26 mouse cellular contexts compared by ENCODE assay signal in the genomic region with DNA sequence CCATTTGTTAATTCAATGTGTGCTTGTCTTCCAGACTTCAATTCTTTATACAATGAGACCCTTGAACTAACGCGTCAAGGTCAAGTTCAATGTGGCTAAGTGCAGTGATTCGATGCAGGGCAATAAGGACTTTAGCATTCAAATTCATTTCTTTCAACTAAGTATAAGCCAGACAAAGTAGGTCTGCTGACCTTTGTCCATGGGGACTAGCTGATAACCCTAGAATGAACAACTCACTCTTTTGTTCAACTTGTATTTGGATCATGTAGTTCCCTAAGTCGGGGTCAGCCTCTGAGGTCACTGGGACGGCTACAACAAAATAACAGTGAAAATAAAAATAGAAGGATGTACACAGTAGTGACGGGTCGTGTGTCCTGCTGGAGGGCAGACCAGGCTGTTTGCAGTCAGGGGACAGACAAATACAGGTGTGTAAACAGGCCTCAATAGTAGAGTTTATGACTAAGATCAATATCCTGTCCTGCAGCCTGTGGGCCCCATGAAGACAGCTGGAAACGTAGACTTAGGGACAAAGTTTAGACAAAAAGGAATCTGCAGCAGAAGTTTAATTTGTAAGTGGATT. TPM values are rescaled to one million over a fixed set of nuclear protein-coding genes. Genes with fewer than 3 reads are reported as not detected.
A peak's percentile ranks its signal among the peaks of the same experiment; 100 is the strongest.
DNase-seq lines count a peak whose midpoint lies in the region; ATAC-seq and TF ChIP-seq lines count a peak whose summit lies in the region.
"Had no signal": no experiment of that assay in that cellular context is flagged by ENCODE, and none has a peak within 500 bp of the region (broad histone marks: within the 10 kb centered on the region; RNA-seq: fewer than 3 reads in every experiment).

No protein-coding gene starts in this region.

- H3K27me3 ChIP-seq in liver, embryonic 12.5 days (replicated peaks): no peaks in the 10 kb centered on the region
- H3K27me3 ChIP-seq in intestine, postnatal 0 days (replicated peaks; ENCODE audit: control insufficient read depth, insufficient read depth, low read length): no peaks in the 10 kb centered on the region
- H3K27me3 ChIP-seq in liver, embryonic 16.5 days (ENCODE audit: control insufficient read depth, insufficient read depth, low read depth, low read length): no peaks in the 10 kb centered on the region
- H3K27me3 ChIP-seq: CH12.LX; forebrain, embryonic 13.5 days; heart, embryonic 15.5 days; Patski had no signal

- no peak overlapping the region for H3K4me2 ChIP-seq in liver, embryonic 12.5 days
- no peak overlapping the region for H3K4me2 ChIP-seq in intestine, postnatal 0 days (replicated peaks; ENCODE audit: low read depth)
- no peak overlapping the region for H3K4me2 ChIP-seq in liver, embryonic 16.5 days (ENCODE audit: low read depth, low read length)
- H3K4me2 ChIP-seq: forebrain, embryonic 13.5 days; heart, embryonic 11.5 days; heart, embryonic 15.5 days had no signal

- TF ChIP-seq CTCF in intestine, postnatal 0 days (IDR thresholded peaks at IDR 0.05; ENCODE audit: low read depth): no peak

- peaks cover 22% of the 10 kb centered on the region for H3K4me1 ChIP-seq in liver, embryonic 12.5 days
- no peaks in the 10 kb centered on the region for H3K4me1 ChIP-seq in intestine, postnatal 0 days (replicated peaks; ENCODE audit: control insufficient read depth, insufficient read depth, low read length)
- peaks cover 3% of the 10 kb centered on the region; the same call in 1 of the 2 replicates for H3K4me1 ChIP-seq in liver, embryonic 16.5 days (ENCODE audit: control insufficient read depth, low read depth, low read length)
- H3K4me1 ChIP-seq: heart, embryonic 15.5 days had no signal

- 69% methylated on average over 8 of the region's 8 CpGs for WGBS in liver, embryonic 12.5 days (ENCODE audit: insufficient replicate concordance)
- 28% methylated on average over 8 of the region's 8 CpGs for WGBS in intestine, postnatal 0 days
- WGBS in liver, embryonic 16.5 days (ENCODE audit: insufficient replicate concordance): 50% methylated on average over 8 of the region's 8 CpGs

- H3K36me3 ChIP-seq in liver, embryonic 12.5 days: no peaks in the 10 kb centered on the region
- no peaks in the 10 kb centered on the region for H3K36me3 ChIP-seq in intestine, postnatal 0 days (ENCODE audit: control insufficient read depth, insufficient read depth)
- no peaks in the 10 kb centered on the region for H3K36me3 ChIP-seq in liver, embryonic 16.5 days (ENCODE audit: control insufficient read depth, insufficient read depth)
- H3K36me3 ChIP-seq: embryonic facial prominence, embryonic 10.5 days; heart, embryonic 15.5 days had no signal

- no peak overlapping the region for H3K27ac ChIP-seq in liver, embryonic 12.5 days
- peak overlapping the region; percentile 72 for H3K27ac ChIP-seq in intestine, postnatal 0 days (ENCODE audit: low read depth, low read length)
- H3K27ac ChIP-seq in liver, embryonic 16.5 days (ENCODE audit: low read length): peak overlapping the region; percentile 76
- H3K27ac ChIP-seq: embryonic facial prominence, embryonic 10.5 days; forebrain, embryonic 13.5 days; heart, adult 2 months; heart, embryonic 15.5 days had no signal

- H3K4me3 ChIP-seq in liver, embryonic 12.5 days: no peak overlapping the region
- H3K4me3 ChIP-seq in intestine, postnatal 0 days (ENCODE audit: low read depth, low read length): no peak overlapping the region
- H3K4me3 ChIP-seq in liver, embryonic 16.5 days (ENCODE audit: low read depth, low read length): no peak overlapping the region
- H3K4me3 ChIP-seq: embryonic facial prominence, embryonic 10.5 days; forebrain, embryonic 13.5 days; heart, adult 2 months; heart, embryonic 15.5 days had no signal

- peak; percentile 63 for ATAC-seq in liver, embryonic 12.5 days
- peak; percentile 77 for ATAC-seq in intestine, postnatal 0 days
- peak; percentile 86 for ATAC-seq in liver, embryonic 16.5 days (ENCODE audit: low read depth)
- ATAC-seq: activated CD4-positive, CD25-positive, alpha-beta regulatory T cell, adult 4 months; forebrain, embryonic 13.5 days; forebrain, postnatal 0 days; Patski had no signal

- H3K9me3 ChIP-seq in liver, embryonic 12.5 days (replicated peaks): no peaks in the 10 kb centered on the region
- H3K9me3 ChIP-seq in intestine, postnatal 0 days (ENCODE audit: control insufficient read depth): no peaks in the 10 kb centered on the region
- H3K9me3 ChIP-seq in liver, embryonic 16.5 days (replicated peaks; ENCODE audit: control insufficient read depth, low read length): no peaks in the 10 kb centered on the region
- H3K9me3 ChIP-seq: embryonic facial prominence, embryonic 10.5 days; forebrain, embryonic 13.5 days; heart, embryonic 15.5 days had no signal

- H3K9ac ChIP-seq in liver, embryonic 12.5 days: no peak overlapping the region
- H3K9ac ChIP-seq in intestine, postnatal 0 days (ENCODE audit: low read depth, low read length): no peak overlapping the region
- H3K9ac ChIP-seq in liver, embryonic 16.5 days (ENCODE audit: low read depth, low read length): no peak overlapping the region
- H3K9ac ChIP-seq: forebrain, embryonic 13.5 days; forebrain, postnatal 0 days; heart, embryonic 15.5 days had no signal

- no peak for DNase-seq in liver
- DNase-seq in ovary, adult 18-20 months (ENCODE audit: low spot score): no peak
- DNase-seq in retina, postnatal 1 day: no peak
- DNase-seq in adrenal gland, postnatal 10 days: no peak
- DNase-seq: adrenal gland, postnatal 25 days; cerebellum, adult 2 months; cerebellum, postnatal 10 days; forebrain, postnatal 0 days; gastrocnemius, postnatal 14 days; heart, adult 2 months; heart, postnatal 14 days had no signal

RNA-seq across cellular contexts. Expression of gene Reg4, which starts 20.6 kb away (rescaled TPM):
- polyA plus RNA-seq in liver, embryonic 12.5 days (2016; fragmentation: Nextera tagmentation; extraction: Ambion mirVana): not detected in 2 replicates
- 90.6 and 144 TPM in 2 replicates for polyA plus RNA-seq in intestine, postnatal 0 days (2015; fragmentation: Nextera tagmentation; extraction: Ambion mirVana)
- 0.27 TPM in 1 of 2 replicates, not detected in the other for polyA plus RNA-seq in liver, embryonic 16.5 days (2015; fragmentation: Nextera tagmentation; extraction: Ambion mirVana)
- not detected for total RNA-seq in adrenal gland, postnatal 10 days (2021)
- total RNA-seq: adrenal gland, adult 18-20 months; adrenal gland, postnatal 25 days; CH12.LX; forebrain, postnatal 0 days; gastrocnemius, adult 18-20 months; gastrocnemius, postnatal 14 days; heart, adult 2 months; heart, postnatal 14 days; hematopoietic stem cell, adult 5-6 weeks had no signal
- polyA plus RNA-seq: activated CD4-positive, CD25-positive, alpha-beta regulatory T cell, adult 4 months; cerebellum, adult 2 months; embryonic facial prominence, embryonic 10.5 days; embryonic facial prominence, embryonic 14.5 days; forebrain, embryonic 13.5 days; forebrain, postnatal 0 days; gonadal fat pad, adult 2 months; heart, adult 2 months; heart, embryonic 11.5 days; heart, embryonic 15.5 days; Patski had no signal

RNA-seq across cellular contexts. Expression of gene Hmgcs2, which starts 37.7 kb away (rescaled TPM):
- 24.7 and 26.9 TPM in 2 replicates for polyA plus RNA-seq in liver, embryonic 12.5 days (2016; fragmentation: Nextera tagmentation; extraction: Ambion mirVana)
- 649 and 754 TPM in 2 replicates for polyA plus RNA-seq in intestine, postnatal 0 days (2015; fragmentation: Nextera tagmentation; extraction: Ambion mirVana)
- 293 and 366 TPM in 2 replicates for polyA plus RNA-seq in liver, embryonic 16.5 days (2015; fragmentation: Nextera tagmentation; extraction: Ambion mirVana)
- total RNA-seq in adrenal gland, postnatal 10 days (2021): 100 to 1,000 TPM; 157 to 462 TPM
- total RNA-seq: CH12.LX had no signal
- polyA plus RNA-seq: activated CD4-positive, CD25-positive, alpha-beta regulatory T cell, adult 4 months had no signal

Comparison
In these comparisons a context has a peak if more than half of its experiments do, and no peak if none do; other contexts are left out.
1. RNA of gene Hmgcs2, which starts 37.7 kb away (polyA plus RNA-seq): 649 to 754 TPM in intestine, postnatal 0 days and 293 to 366 TPM in liver, embryonic 16.5 days; 24.7 to 26.9 TPM in liver, embryonic 12.5 days; every median in the first group is over 10 times any median in the second.
2. RNA of gene Reg4, which starts 20.6 kb away (polyA plus RNA-seq): 90.6 to 144 TPM in intestine, postnatal 0 days; 0.27 TPM in liver, embryonic 16.5 days and not detected in liver, embryonic 12.5 days; every median in the first group is over 10 times any median in the second.
3. Peak in every context shown above with its lines, with median percentiles within 50 percentile points of each other: ATAC-seq.